Mouse (Mus musculus): ENCODE measurements around the gene Slc25a54.

DNA sequence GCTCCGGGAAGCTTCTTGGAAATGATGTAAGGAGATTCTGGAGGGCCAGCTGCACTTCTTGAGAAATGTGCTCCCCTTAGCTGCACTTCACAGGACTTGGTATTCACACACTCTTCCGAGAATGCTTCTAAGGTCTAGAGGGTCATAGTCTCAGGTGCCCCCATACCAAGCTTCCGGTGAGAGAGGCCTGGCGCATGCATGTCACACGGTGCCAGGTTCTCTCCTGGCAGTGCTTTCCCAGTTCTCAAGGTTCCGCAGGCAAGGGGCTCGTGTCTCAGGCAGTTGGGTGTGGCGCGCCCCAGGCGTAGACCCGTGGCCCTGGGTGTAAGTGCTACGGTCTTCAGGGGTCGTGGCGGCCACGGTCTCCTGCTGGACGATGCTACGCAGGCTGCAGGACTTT lies at the start of gene Slc25a54:
- TF ChIP-seq CTCF (IDR thresholded peaks at IDR 0.05; ENCODE audit: extremely low read depth, insufficient read length, insufficient replicate concordance, low read depth, low read length) (no peak), POLR2A (IDR thresholded peaks at IDR 0.05; ENCODE audit: low read depth, low read length) (no peak)

All from small intestine, adult 2 months (tissue).